Mouse (Mus musculus) heart, postnatal 0 days (tissue): ENCODE measurements at regions not wholly inside any gene's neighbourhood (a gene's known extent, or its start where the extent isn't known, plus 50 kb on each side); places are given as distances from the start of the nearest gene placed in this dataset.

Experiments
- CTCF ChIP-seq: IDR thresholded peaks from 2 replicates; pipeline ENCODE4 v1.5.1; 2016; ENCODE audit warnings: antibody characterized with exemption, control low read depth, low read depth
- EP300 ChIP-seq: IDR thresholded peaks from 2 replicates; pipeline ENCODE4 v1.6.1; 2016; ENCODE audit warnings: antibody characterized with exemption, low read depth

- TF ChIP-seq CTCF (no peak), EP300 (no peak)
These were observed 117.0 kb upstream of the Gimd1 start for GRCm38 (mm10) chr3:132512526-132513102.
